Mouse (Mus musculus): Measurements from ENCODE around the gene Sebox.

Sebox gene

DNA sequence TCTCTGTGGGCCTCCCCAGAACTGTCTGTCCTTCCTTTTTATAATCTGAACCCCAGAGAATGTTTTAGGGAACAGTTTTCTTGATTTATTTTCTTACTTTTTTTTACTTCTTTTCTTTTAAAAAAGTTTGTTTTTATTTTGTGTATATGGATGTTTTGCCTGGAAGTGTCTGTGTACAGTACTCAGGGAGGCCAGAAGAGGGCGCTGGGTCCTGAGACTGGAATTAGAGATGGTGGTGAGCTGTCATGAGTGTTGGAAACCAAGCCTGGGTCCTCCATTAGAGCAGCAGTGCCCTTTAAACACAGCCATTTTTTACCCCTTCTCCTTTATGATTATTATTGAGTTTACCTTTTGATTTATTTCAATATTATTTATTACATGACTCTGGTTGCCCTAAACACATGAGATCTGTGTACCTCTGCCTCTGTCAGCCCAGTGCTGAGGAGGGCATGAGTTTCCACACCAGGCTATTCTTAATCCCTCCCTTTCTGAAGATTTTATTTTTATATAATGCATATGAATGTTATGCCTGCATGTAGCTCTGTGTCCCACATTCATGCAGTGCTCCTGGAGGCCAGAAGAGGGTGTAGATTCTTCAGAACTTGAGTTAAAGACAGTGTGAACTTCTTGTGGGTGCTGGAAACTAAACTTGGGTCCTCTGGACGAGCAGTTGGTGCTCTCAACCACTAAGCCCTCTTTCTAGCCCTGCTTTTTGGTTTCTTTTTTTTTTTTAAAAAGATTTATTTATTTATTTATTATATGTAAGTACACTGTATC, 12.5 kb downstream of the Sebox start:
- TF ChIP-seq GATA4 (IDR thresholded peaks at IDR 0.05; ENCODE audit: insufficient replicate concordance, low read length) = no peak

DNA sequence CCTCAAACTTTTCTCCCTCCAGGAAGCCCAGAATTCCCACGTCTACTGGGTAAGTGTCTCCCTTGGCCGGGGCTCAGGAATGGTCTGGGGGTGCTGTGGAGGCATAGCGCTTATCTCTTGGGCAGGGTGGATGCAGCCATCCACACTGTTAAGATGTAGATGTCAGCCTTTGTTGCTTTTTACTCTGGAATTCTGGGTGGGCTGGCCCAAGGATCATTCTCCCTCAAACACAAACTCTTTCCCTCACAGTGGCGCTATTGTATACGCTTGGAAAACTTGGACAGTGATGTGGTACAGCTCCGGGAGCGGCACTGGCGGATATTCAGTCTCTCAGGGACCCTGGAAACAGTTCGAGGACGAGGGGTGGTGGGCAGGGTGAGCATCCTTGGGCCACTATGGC, 15.7 kb downstream of the Sebox start:
- TF ChIP-seq GATA4 (IDR thresholded peaks at IDR 0.05; ENCODE audit: insufficient replicate concordance, low read length) = no peak

DNA sequence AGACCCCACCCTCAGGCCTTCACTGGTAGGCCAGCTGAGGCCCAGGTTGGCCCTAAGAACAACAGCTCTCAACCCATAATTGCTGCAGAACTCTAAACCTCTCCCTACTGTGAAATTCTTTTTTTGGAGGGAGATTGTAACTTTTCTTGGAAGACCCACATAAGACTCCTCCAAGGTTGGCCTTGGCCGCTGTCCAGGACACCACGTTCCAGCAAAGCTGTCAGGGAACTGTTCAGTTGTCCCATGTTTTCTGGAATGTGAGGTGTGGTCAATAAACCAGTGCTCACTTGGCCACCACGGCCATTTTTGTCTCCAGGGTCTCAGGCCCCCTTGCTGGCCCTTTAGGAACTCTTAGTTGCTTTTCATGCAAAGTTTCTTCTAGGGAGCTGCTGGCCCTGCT, 18.6 kb downstream of the Sebox start:
- no peak for TF ChIP-seq GATA4 (IDR thresholded peaks at IDR 0.05; ENCODE audit: insufficient replicate concordance, low read length)

- TF ChIP-seq GATA4 (IDR thresholded peaks at IDR 0.05; ENCODE audit: insufficient replicate concordance, low read length) = no peak
Observed at GRCm38 (mm10) chr11:78522481-78522997, 19.3 kb downstream of the Sebox start.

GRCm38 (mm10) chr11:78523241-78523955, 20.2 kb downstream of the Sebox start:
- TF ChIP-seq GATA4 (IDR thresholded peaks at IDR 0.05; ENCODE audit: insufficient replicate concordance, low read length) = no peak

DNA sequence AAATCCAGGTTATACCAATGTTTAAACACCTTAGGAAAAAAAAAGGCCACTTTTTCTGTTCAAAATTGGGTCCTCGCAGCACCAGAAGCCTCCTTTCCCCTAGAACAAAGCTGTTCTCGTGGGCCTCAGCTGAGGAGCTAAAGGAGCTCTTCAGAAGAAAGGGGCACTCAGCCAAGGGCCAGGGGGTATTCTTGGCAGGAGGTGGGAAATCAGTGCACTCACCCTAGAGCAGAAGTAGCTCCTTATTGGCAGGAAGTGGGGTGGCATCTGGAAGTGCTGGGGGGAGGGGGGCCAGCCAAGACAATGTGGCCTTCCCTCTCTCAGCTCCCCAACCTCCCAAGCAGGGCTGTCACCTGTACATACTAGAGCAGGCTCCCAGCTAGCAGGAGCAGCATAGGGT, 21.6 kb downstream of the Sebox start:
- no peak for TF ChIP-seq GATA4 (IDR thresholded peaks at IDR 0.05; ENCODE audit: insufficient replicate concordance, low read length)

- TF ChIP-seq GATA4 (IDR thresholded peaks at IDR 0.05; ENCODE audit: insufficient replicate concordance, low read length) = no peak
Observed at GRCm38 (mm10) chr11:78528714-78529113, 25.5 kb downstream of the Sebox start.

- TF ChIP-seq GATA4 (IDR thresholded peaks at IDR 0.05; ENCODE audit: insufficient replicate concordance, low read length) = no peak
Observed at GRCm38 (mm10) chr11:78530001-78530400, 26.8 kb downstream of the Sebox start.

DNA sequence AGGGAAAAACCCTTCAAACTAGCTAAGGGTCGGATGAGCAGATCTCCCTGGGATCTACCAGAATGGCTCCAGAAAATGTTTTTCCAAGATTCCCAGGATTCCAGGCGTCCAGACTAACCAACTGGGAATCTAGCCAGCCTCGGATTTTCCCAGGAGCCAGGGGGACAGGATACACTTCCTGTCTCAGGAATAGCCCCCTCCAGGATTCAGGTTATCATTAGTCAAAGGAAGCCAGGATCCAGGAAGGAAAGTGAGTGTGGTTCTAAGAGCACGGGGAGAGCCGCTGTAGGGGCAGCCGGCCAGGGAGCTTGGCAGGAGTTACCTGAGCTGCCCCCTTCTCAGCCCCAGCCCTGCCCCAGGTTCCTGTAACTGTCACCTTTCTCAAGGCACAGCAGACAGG, 27.8 kb downstream of the Sebox start:
- peak; percentile 81; the same call in 1 of the 2 replicates for TF ChIP-seq GATA4 (IDR thresholded peaks at IDR 0.05; ENCODE audit: insufficient replicate concordance, low read length)

- TF ChIP-seq GATA4 (IDR thresholded peaks at IDR 0.05; ENCODE audit: insufficient replicate concordance, low read length) = no peak
Observed at GRCm38 (mm10) chr11:78534516-78534915, 31.3 kb downstream of the Sebox start.

DNA sequence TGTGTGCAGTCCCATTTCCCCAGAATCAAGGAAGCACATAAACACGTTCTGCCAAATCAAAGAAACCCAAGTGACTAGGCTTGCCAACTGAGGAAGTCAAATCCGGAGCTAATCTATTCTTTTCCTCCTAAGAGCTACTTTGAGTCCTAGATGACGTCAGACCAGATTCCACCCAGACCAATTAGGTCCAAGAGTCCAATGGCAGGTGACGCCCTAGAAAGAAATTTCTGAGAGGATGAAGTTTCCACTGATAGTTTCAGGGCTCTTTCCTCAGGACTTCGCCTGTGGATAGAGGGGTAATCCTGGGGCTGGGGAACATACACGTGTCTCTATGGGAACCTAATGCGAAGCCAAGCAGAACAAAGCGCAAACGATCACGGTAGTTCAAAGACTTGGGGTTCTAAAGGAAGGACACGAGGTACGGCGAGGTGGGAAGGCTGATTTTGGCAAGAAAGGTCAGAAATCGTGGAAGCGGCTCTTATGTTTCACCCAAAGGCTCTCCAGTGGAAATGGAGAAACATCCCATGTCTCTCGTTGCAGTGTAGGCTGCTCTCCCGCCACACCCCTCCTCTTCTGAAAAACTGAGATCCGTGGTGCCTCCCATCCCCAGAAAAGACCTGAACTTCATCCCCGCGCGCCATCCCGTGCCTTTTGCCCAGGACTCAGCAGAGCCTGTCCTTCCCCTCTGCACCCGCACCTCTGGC, 32.3 kb downstream of the Sebox start:
- peak; percentile 63; the same call in 1 of the 2 replicates for TF ChIP-seq GATA4 (IDR thresholded peaks at IDR 0.05; ENCODE audit: insufficient replicate concordance, low read length)

GRCm38 (mm10) chr11:78536080-78536689, 32.9 kb downstream of the Sebox start, which contains the start of the genes Tnfaip1 and Ift20:
Gene Tnfaip1 (minus strand): TSS chr11:78536332.
Gene Ift20 (plus strand): TSS chr11:78536361.
- peak; percentile 99 for TF ChIP-seq GATA4 (IDR thresholded peaks at IDR 0.05; ENCODE audit: insufficient replicate concordance, low read length)

DNA sequence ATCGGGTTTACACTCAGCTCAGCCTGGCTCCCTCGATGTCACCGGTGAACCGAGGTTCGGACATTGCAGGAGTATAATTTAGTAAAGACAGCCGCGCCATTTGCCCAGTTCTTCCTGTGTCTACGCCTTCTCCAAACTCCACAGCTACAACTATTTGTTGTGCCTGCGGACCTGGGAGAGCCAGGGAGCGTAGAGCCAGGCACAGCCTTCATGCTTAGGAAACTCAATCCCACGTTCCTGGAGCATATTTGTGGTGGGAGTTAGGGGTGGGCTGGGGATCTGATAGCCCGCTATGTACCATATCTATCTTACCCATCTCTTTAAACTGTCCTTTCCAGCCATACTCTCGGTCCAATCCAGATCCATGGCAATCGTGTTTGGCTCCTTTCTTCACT, 33.4 kb downstream of the Sebox start:
- TF ChIP-seq GATA4 (IDR thresholded peaks at IDR 0.05; ENCODE audit: insufficient replicate concordance, low read length) = no peak

- TF ChIP-seq GATA4 (IDR thresholded peaks at IDR 0.05; ENCODE audit: insufficient replicate concordance, low read length) = no peak
Observed at GRCm38 (mm10) chr11:78540358-78540757, 37.1 kb downstream of the Sebox start.

Data from liver, adult (tissue).